In genomic region chr12:73400481-73401025, GRCm38 (mm10) we compare ENCODE assay signal across 25 mouse cellular contexts.
DNase-seq lines count a peak whose midpoint lies in the region; ATAC-seq and TF ChIP-seq lines count a peak whose summit lies in the region.
"Had no signal": no experiment of that assay in that cellular context is flagged by ENCODE, and none has a peak within 500 bp of the region (broad histone marks: within the 10 kb centered on the region; RNA-seq: fewer than 3 reads in every experiment).

No protein-coding gene starts in this region.

- TF ChIP-seq CTCF in heart, postnatal 0 days (IDR thresholded peaks at IDR 0.05; ENCODE audit: low read depth), result no peak
- TF ChIP-seq CTCF in heart, adult 2 months (IDR thresholded peaks at IDR 0.05), result no peak

- no peaks in the 10 kb centered on the region for H3K9me3 ChIP-seq in heart, postnatal 0 days (replicated peaks; ENCODE audit: control insufficient read depth, low read length)
- no peaks in the 10 kb centered on the region for H3K9me3 ChIP-seq in midbrain, embryonic 11.5 days (ENCODE audit: control insufficient read depth, low read length)
- no peaks in the 10 kb centered on the region for H3K9me3 ChIP-seq in midbrain, embryonic 14.5 days (ENCODE audit: control insufficient read depth, low read length)
- H3K9me3 ChIP-seq in embryonic facial prominence, embryonic 14.5 days (ENCODE audit: control insufficient read depth, low read length), result no peaks in the 10 kb centered on the region
- H3K9me3 ChIP-seq: embryonic facial prominence, embryonic 15.5 days; forebrain, embryonic 15.5 days; midbrain, embryonic 10.5 days; stomach, embryonic 15.5 days had no signal

- TF ChIP-seq POLR2A in heart, adult 2 months (IDR thresholded peaks at IDR 0.05; ENCODE audit: insufficient read depth, low read depth, low read length), result no peak

- H3K79me2 ChIP-seq in heart, adult 2 months (replicated peaks; ENCODE audit: control insufficient read depth, insufficient read depth, low read length), result no peaks in the 10 kb centered on the region

- no peak overlapping the region for H3K9ac ChIP-seq in heart, postnatal 0 days (replicated peaks; ENCODE audit: low read depth, low read length)
- H3K9ac ChIP-seq in heart, adult 2 months (ENCODE audit: low read depth, low read length), result no peak overlapping the region
- H3K9ac ChIP-seq in midbrain, embryonic 11.5 days (ENCODE audit: low read length), result no peak overlapping the region
- no peak overlapping the region for H3K9ac ChIP-seq in midbrain, embryonic 14.5 days (replicated peaks; ENCODE audit: low read length)
- no peak overlapping the region for H3K9ac ChIP-seq in embryonic facial prominence, embryonic 14.5 days (ENCODE audit: low read depth, low read length)
- H3K9ac ChIP-seq: embryonic facial prominence, embryonic 15.5 days; forebrain, embryonic 15.5 days; hindbrain, embryonic 14.5 days; stomach, embryonic 15.5 days had no signal

- no peak for TF ChIP-seq EP300 in heart, postnatal 0 days (IDR thresholded peaks at IDR 0.05; ENCODE audit: low read depth)
- no peak for TF ChIP-seq EP300 in heart, adult 2 months (IDR thresholded peaks at IDR 0.05; ENCODE audit: insufficient read depth, low read depth, low read length)

- H3K36me3 ChIP-seq in heart, postnatal 0 days (replicated peaks; ENCODE audit: control insufficient read depth, insufficient read depth, low read length), result no peaks in the 10 kb centered on the region
- H3K36me3 ChIP-seq in heart, adult 2 months (ENCODE audit: control insufficient read depth, insufficient read depth, low read length), result no peaks in the 10 kb centered on the region; the same call in 1 of the 2 replicates
- no peaks in the 10 kb centered on the region for H3K36me3 ChIP-seq in midbrain, embryonic 11.5 days (ENCODE audit: control insufficient read depth, insufficient read depth, low read length)
- no peaks in the 10 kb centered on the region for H3K36me3 ChIP-seq in midbrain, embryonic 14.5 days (ENCODE audit: control insufficient read depth, insufficient read depth, low read length)
- H3K36me3 ChIP-seq in embryonic facial prominence, embryonic 14.5 days (ENCODE audit: control insufficient read depth, insufficient read depth, low read length), result no peaks in the 10 kb centered on the region
- H3K36me3 ChIP-seq: embryonic facial prominence, embryonic 15.5 days; forebrain, embryonic 15.5 days; midbrain, embryonic 10.5 days; stomach, embryonic 15.5 days had no signal

- H3K27ac ChIP-seq in heart, postnatal 0 days (ENCODE audit: low read depth), result peak overlapping the region; percentile 31; the same call in 1 of the 2 replicates
- no peak overlapping the region; the same call in 1 of the 2 replicates for H3K27ac ChIP-seq in heart, adult 2 months
- no peak overlapping the region for H3K27ac ChIP-seq in midbrain, embryonic 11.5 days (ENCODE audit: low read depth, low read length)
- no peak overlapping the region for H3K27ac ChIP-seq in midbrain, embryonic 14.5 days (replicated peaks; ENCODE audit: low read depth, low read length)
- H3K27ac ChIP-seq in embryonic facial prominence, embryonic 14.5 days (replicated peaks; ENCODE audit: low read depth, low read length), result no peak overlapping the region
- H3K27ac ChIP-seq: embryonic facial prominence, embryonic 15.5 days; forebrain, embryonic 15.5 days; hindbrain, embryonic 14.5 days; left cerebral cortex, adult 2 months; macrophage; midbrain, embryonic 10.5 days; stomach, embryonic 15.5 days had no signal

- intact Hi-C loops in gastrocnemius, postnatal 14 days (cut with DNase I; ENCODE audit: low total_unique reads), result no loop called here
- intact Hi-C loops in heart, adult 2 months (cut with DNase I), result no loop called here

- no peak overlapping the region for H3K4me2 ChIP-seq in heart, postnatal 0 days (ENCODE audit: low read depth, low read length)
- H3K4me2 ChIP-seq in midbrain, embryonic 11.5 days, result no peak overlapping the region
- no peak overlapping the region for H3K4me2 ChIP-seq in midbrain, embryonic 14.5 days (ENCODE audit: low read length)
- no peak overlapping the region for H3K4me2 ChIP-seq in embryonic facial prominence, embryonic 14.5 days (ENCODE audit: low read depth, low read length)
- H3K4me2 ChIP-seq: embryonic facial prominence, embryonic 15.5 days; forebrain, embryonic 15.5 days; hindbrain, embryonic 14.5 days; stomach, embryonic 15.5 days had no signal

- H3K4me3 ChIP-seq in heart, postnatal 0 days (ENCODE audit: low read depth, low read length), result no peak overlapping the region
- H3K4me3 ChIP-seq in heart, adult 2 months, result no peak overlapping the region
- H3K4me3 ChIP-seq in midbrain, embryonic 11.5 days (ENCODE audit: low read depth, low read length), result no peak overlapping the region
- H3K4me3 ChIP-seq in midbrain, embryonic 14.5 days (replicated peaks; ENCODE audit: low read depth, low read length), result no peak overlapping the region
- no peak overlapping the region for H3K4me3 ChIP-seq in embryonic facial prominence, embryonic 14.5 days (ENCODE audit: low read depth, low read length)
- H3K4me3 ChIP-seq: embryonic facial prominence, embryonic 15.5 days; forebrain, embryonic 15.5 days; left cerebral cortex, adult 2 months; midbrain, embryonic 10.5 days; stomach, embryonic 15.5 days had no signal

- WGBS in heart, postnatal 0 days, result 74% methylated on average over 4 of the region's 4 CpGs
- WGBS in heart, adult 2 months, result 73% methylated on average over 4 of the region's 4 CpGs
- WGBS in midbrain, embryonic 11.5 days, result 84% methylated on average over 4 of the region's 4 CpGs
- WGBS in midbrain, embryonic 14.5 days, result 87% methylated on average over 4 of the region's 4 CpGs
- WGBS in embryonic facial prominence, embryonic 14.5 days, result 75% methylated on average over 4 of the region's 4 CpGs

- DNase-seq in gastrocnemius, postnatal 10 days, result peak; percentile 1
- no peak for DNase-seq in gastrocnemius, postnatal 14 days
- no peak for DNase-seq in heart, postnatal 0 days (ENCODE audit: low spot score)
- DNase-seq in heart, adult 2 months, result no peak
- peak; percentile 72 for DNase-seq in midbrain, embryonic 11.5 days (ENCODE audit: low spot score, missing footprints)
- no peak for DNase-seq in midbrain, embryonic 14.5 days
- DNase-seq in embryonic facial prominence, embryonic 14.5 days (ENCODE audit: low spot score), result no peak
- no peak for DNase-seq in natural killer cell, adult 2 months (ENCODE audit: low spot score in 2 of 2)
- DNase-seq: adrenal gland, postnatal 10 days; cerebellum, adult 18-20 months; cerebellum, postnatal 14 days; heart, postnatal 14 days; kidney, adult 8-10 months; kidney, postnatal 4 days; liver; thymus, adult 2 months had no signal

- H3K4me1 ChIP-seq in heart, postnatal 0 days (ENCODE audit: control insufficient read depth, insufficient read depth), result peaks cover 30% of the 10 kb centered on the region
- peaks cover 10% of the 10 kb centered on the region; the same call in 1 of the 2 replicates for H3K4me1 ChIP-seq in heart, adult 2 months (ENCODE audit: control insufficient read depth, insufficient read depth, low read length)
- H3K4me1 ChIP-seq in midbrain, embryonic 11.5 days (ENCODE audit: control insufficient read depth, insufficient read depth, low read length), result no peaks in the 10 kb centered on the region
- H3K4me1 ChIP-seq in midbrain, embryonic 14.5 days (ENCODE audit: control insufficient read depth, insufficient read depth, low read length), result no peaks in the 10 kb centered on the region
- peaks cover 10% of the 10 kb centered on the region for H3K4me1 ChIP-seq in embryonic facial prominence, embryonic 14.5 days (ENCODE audit: control insufficient read depth, insufficient read depth, low read length)
- H3K4me1 ChIP-seq: forebrain, embryonic 15.5 days had no signal

- ATAC-seq in heart, postnatal 0 days (ENCODE audit: insufficient read depth, low read depth), result no peak
- no peak for ATAC-seq in midbrain, embryonic 11.5 days (ENCODE audit: low FRiP score)
- ATAC-seq in midbrain, embryonic 14.5 days (ENCODE audit: low FRiP score, low TSS enrichment), result no peak
- 0 out of 2 replicates have a peak, but pooled peaks have one; percentile 31 for ATAC-seq in embryonic facial prominence, embryonic 14.5 days (ENCODE audit: low read depth)
- ATAC-seq: forebrain, embryonic 15.5 days; inflammation-experienced regulatory T-cells, adult 6 months; lung, postnatal 0 days had no signal

- H3K27me3 ChIP-seq in heart, postnatal 0 days (ENCODE audit: control insufficient read depth, insufficient read depth, low read length), result no peaks in the 10 kb centered on the region
- H3K27me3 ChIP-seq in heart, adult 2 months (ENCODE audit: control insufficient read depth, insufficient read depth, low read length), result no peaks in the 10 kb centered on the region
- no peaks in the 10 kb centered on the region for H3K27me3 ChIP-seq in midbrain, embryonic 11.5 days (ENCODE audit: control insufficient read depth, insufficient read depth, low read length)
- no peaks in the 10 kb centered on the region for H3K27me3 ChIP-seq in midbrain, embryonic 14.5 days (ENCODE audit: control insufficient read depth, insufficient read depth, low read length)
- H3K27me3 ChIP-seq in embryonic facial prominence, embryonic 14.5 days (replicated peaks; ENCODE audit: control insufficient read depth, insufficient read depth, low read length), result no peaks in the 10 kb centered on the region
- H3K27me3 ChIP-seq: embryonic facial prominence, embryonic 15.5 days; forebrain, embryonic 15.5 days; stomach, embryonic 15.5 days had no signal

Comparison
In these comparisons a context has a peak if more than half of its experiments do, and no peak if none do; other contexts are left out.
1. DNase-seq: peak in gastrocnemius, postnatal 10 days (single experiment) and midbrain, embryonic 11.5 days (single experiment); none in gastrocnemius, postnatal 14 days (single experiment), heart, postnatal 0 days (single experiment), heart, adult 2 months (0 of 2), midbrain, embryonic 14.5 days (single experiment), embryonic facial prominence, embryonic 14.5 days (single experiment) and natural killer cell, adult 2 months (0 of 2).